Mouse (Mus musculus) hindbrain, embryonic 15.5 days (tissue): ENCODE results near the gene Gckr. TPM values are rescaled to one million over a fixed set of nuclear protein-coding genes. Genes with fewer than 3 reads are reported as not detected.

Experiments used
- ATAC-seq: fragments of 200-750 bp; cut with Nextera tagmentation; 2 replicates; pipeline ENCODE4 v1.8.0; 2017; ENCODE audit warnings: low read depth, moderate number of reproducible peaks, moderate TSS enrichment; ENCODE audit not compliant: low FRiP score
- H3K27ac ChIP-seq: fragments of 300-500 bp; sonication (generic); replicated peaks from 2 replicates; pipeline ENCODE4 v1.5.1; 2015; ENCODE audit warnings: mild to moderate bottlenecking, inconsistent platforms
- H3K27me3 ChIP-seq: fragments of 300-500 bp; sonication (generic); 2 replicates; pipeline ENCODE4 v1.6.1; 2015; ENCODE audit warnings: control low read depth, inconsistent platforms
- H3K36me3 ChIP-seq: fragments of 300-500 bp; sonication (generic); 2 replicates; pipeline ENCODE4 v1.6.1; 2015; ENCODE audit warnings: control low read depth, inconsistent platforms
- H3K4me1 ChIP-seq: fragments of 300-500 bp; sonication (generic); replicated peaks from 2 replicates; pipeline ENCODE4 v1.6.1; 2015; ENCODE audit warnings: control low read depth, inconsistent platforms
- H3K4me2 ChIP-seq: fragments of 300-500 bp; sonication (generic); 2 replicates; pipeline ENCODE4 v1.6.1; 2015; ENCODE audit warnings: moderate library complexity, mild to moderate bottlenecking, inconsistent platforms
- H3K4me3 ChIP-seq: fragments of 300-500 bp; sonication (generic); 2 replicates; pipeline ENCODE4 v1.5.1; 2015; ENCODE audit warnings: mild to moderate bottlenecking, inconsistent platforms
- H3K9ac ChIP-seq: fragments of 300-500 bp; sonication (generic); 2 replicates; pipeline ENCODE4 v1.6.1; 2015; ENCODE audit warnings: inconsistent platforms
- H3K9me3 ChIP-seq: fragments of 300-500 bp; sonication (generic); 2 replicates; pipeline ENCODE4 v1.6.1; 2016; ENCODE audit warnings: control low read depth, inconsistent platforms
- WGBS: fragments of 180-500 bp; shearing (Covaris S2); methylation state at CpG from one replicate; pipeline ENCODE4 v1.1.7; 2015; 5-methylcytosine and 5-hydroxymethylcytosine counted together
- polyA plus RNA-seq: library from polyadenylated mRNA; unstranded; fragments of >200 nt; fragmentation: Nextera tagmentation; extraction: Ambion mirVana; gene quantifications from 2 replicates; pipeline ENCODE4 v1.2.1, GENCODE M21; 2015

Gene Gckr
- 0.19 and 0.24 TPM in 2 replicates for polyA plus RNA-seq

GRCm38 (mm10) chr5:31297047-31297757, at the start of gene Gckr:
Gene Gckr (plus strand): TSS chr5:31297443.
- Histone ChIP-seq H3K9ac (peak within 1 kb of the TSS; percentile 92; the same call in 1 of the 2 replicates), H3K4me2 (peak within 1 kb of the TSS; percentile 59), H3K4me3 (peak within 1 kb of the TSS; percentile 74), H3K9me3 (no peaks in the 10 kb centered on the region), H3K36me3 (peaks cover 2% of the 10 kb centered on the region; the same call in 1 of the 2 replicates), H3K4me1 (peaks cover 21% of the 10 kb centered on the region), H3K27ac (peak within 1 kb of the TSS; percentile 83), H3K27me3 (no peaks in the 10 kb centered on the region)
- WGBS: 78% methylated on average over 13 of the region's 13 CpGs
- ATAC-seq: no peak

GRCm38 (mm10) chr5:31250716-31251115, 46.5 kb upstream of the Gckr start:
- H3K36me3 ChIP-seq: peaks cover 85% of the 10 kb centered on the region
- no peak overlapping the region for H3K27ac ChIP-seq
- ATAC-seq: peak; percentile 27; the same call in 1 of the 2 replicates
- no peak overlapping the region for H3K4me2 ChIP-seq
- H3K9me3 ChIP-seq: no peaks in the 10 kb centered on the region
- H3K4me1 ChIP-seq: peaks cover 6% of the 10 kb centered on the region; the same call in 1 of the 2 replicates
- no peak overlapping the region for H3K4me3 ChIP-seq
- H3K9ac ChIP-seq: no peak overlapping the region
- 56% methylated on average over 4 of the region's 4 CpGs for WGBS
- no peaks in the 10 kb centered on the region for H3K27me3 ChIP-seq

- no peak within 1 kb of the TSS for H3K4me3 ChIP-seq
- peaks cover 79% of the 10 kb centered on the region for H3K36me3 ChIP-seq
- peak within 1 kb of the TSS; percentile 28; the same call in 1 of the 2 replicates for H3K4me2 ChIP-seq
- WGBS: 14% methylated on average over 47 of the region's 47 CpGs
- H3K4me1 ChIP-seq: peaks cover 6% of the 10 kb centered on the region; the same call in 1 of the 2 replicates
- H3K27ac ChIP-seq: no peak within 1 kb of the TSS
- no peak within 1 kb of the TSS for H3K9ac ChIP-seq
- peak; percentile 64 for ATAC-seq
- no peaks in the 10 kb centered on the region for H3K27me3 ChIP-seq
- no peaks in the 10 kb centered on the region for H3K9me3 ChIP-seq
Measured at GRCm38 (mm10) chr5:31251541-31252101, 45.6 kb upstream of the Gckr start, which contains the start of gene Krtcap3. Gene Krtcap3 (plus strand): TSS chr5:31251691.

- Histone ChIP-seq H3K4me1 (peaks cover 6% of the 10 kb centered on the region; the same call in 1 of the 2 replicates), H3K27me3 (no peaks in the 10 kb centered on the region), H3K36me3 (peaks cover 75% of the 10 kb centered on the region), H3K27ac (no peak overlapping the region), H3K9me3 (no peaks in the 10 kb centered on the region), H3K9ac (no peak overlapping the region), H3K4me2 (0 out of 2 replicates have a peak overlapping the region, but pooled peaks have one; percentile 28), H3K4me3 (no peak overlapping the region)
- WGBS: 70% methylated on average over 10 of the region's 10 CpGs
- ATAC-seq: no peak
Measured at GRCm38 (mm10) chr5:31252151-31252550, 45.1 kb upstream of the Gckr start.

- Histone ChIP-seq H3K4me3 (no peak overlapping the region), H3K4me1 (peaks cover 6% of the 10 kb centered on the region; the same call in 1 of the 2 replicates), H3K9me3 (no peaks in the 10 kb centered on the region), H3K27me3 (no peaks in the 10 kb centered on the region), H3K27ac (no peak overlapping the region), H3K36me3 (peaks cover 69% of the 10 kb centered on the region), H3K4me2 (no peak overlapping the region), H3K9ac (no peak overlapping the region)
- no peak for ATAC-seq
- WGBS: 84% methylated on average over 16 of the region's 16 CpGs
Measured at GRCm38 (mm10) chr5:31252795-31253545, 44.3 kb upstream of the Gckr start.

- Histone ChIP-seq H3K27ac (no peak overlapping the region), H3K4me2 (no peak overlapping the region), H3K4me3 (no peak overlapping the region), H3K9me3 (no peaks in the 10 kb centered on the region), H3K36me3 (peaks cover 62% of the 10 kb centered on the region), H3K9ac (no peak overlapping the region), H3K4me1 (peaks cover 6% of the 10 kb centered on the region; the same call in 1 of the 2 replicates), H3K27me3 (no peaks in the 10 kb centered on the region)
- 93% methylated on average over 8 of the region's 8 CpGs for WGBS
- ATAC-seq: no peak
Measured at GRCm38 (mm10) chr5:31253806-31254205, 43.4 kb upstream of the Gckr start.

- no peak overlapping the region for H3K4me2 ChIP-seq
- H3K36me3 ChIP-seq: peaks cover 61% of the 10 kb centered on the region
- no peak overlapping the region for H3K27ac ChIP-seq
- H3K4me3 ChIP-seq: no peak overlapping the region
- no peak for ATAC-seq
- H3K9me3 ChIP-seq: no peaks in the 10 kb centered on the region
- WGBS: 88% methylated on average over 7 of the region's 7 CpGs
- H3K9ac ChIP-seq: no peak overlapping the region
- no peaks in the 10 kb centered on the region for H3K27me3 ChIP-seq
- peaks cover 6% of the 10 kb centered on the region; the same call in 1 of the 2 replicates for H3K4me1 ChIP-seq
Measured at GRCm38 (mm10) chr5:31254452-31254851, 42.8 kb upstream of the Gckr start.

- peaks cover 61% of the 10 kb centered on the region for H3K36me3 ChIP-seq
Measured at GRCm38 (mm10) chr5:31254901-31255300, 42.3 kb upstream of the Gckr start.

GRCm38 (mm10) chr5:31255381-31255780, 41.9 kb upstream of the Gckr start:
- Histone ChIP-seq H3K27ac (no peak overlapping the region), H3K27me3 (no peaks in the 10 kb centered on the region), H3K9ac (no peak overlapping the region), H3K36me3 (peaks cover 61% of the 10 kb centered on the region), H3K4me3 (no peak overlapping the region), H3K9me3 (no peaks in the 10 kb centered on the region), H3K4me1 (peaks cover 6% of the 10 kb centered on the region; the same call in 1 of the 2 replicates), H3K4me2 (no peak overlapping the region)
- 97% methylated on average over 2 of the region's 2 CpGs for WGBS
- no peak for ATAC-seq

More at GRCm38 (mm10) chr5:31254901-31255300, 42.3 kb upstream of the Gckr start:
- WGBS: 90% methylated on average over 8 of the region's 8 CpGs
- no peak overlapping the region for H3K4me3 ChIP-seq
- H3K27me3 ChIP-seq: no peaks in the 10 kb centered on the region
- H3K27ac ChIP-seq: no peak overlapping the region
- H3K9ac ChIP-seq: no peak overlapping the region
- no peak overlapping the region for H3K4me2 ChIP-seq
- no peaks in the 10 kb centered on the region for H3K9me3 ChIP-seq
- H3K4me1 ChIP-seq: peaks cover 6% of the 10 kb centered on the region; the same call in 1 of the 2 replicates
- ATAC-seq: no peak

- H3K27ac ChIP-seq: no peak overlapping the region
- H3K9me3 ChIP-seq: no peaks in the 10 kb centered on the region
- H3K4me3 ChIP-seq: no peak overlapping the region
- no peak for ATAC-seq
- no peak overlapping the region for H3K9ac ChIP-seq
- 87% methylated on average over 2 of the region's 2 CpGs for WGBS
- H3K36me3 ChIP-seq: peaks cover 61% of the 10 kb centered on the region
- peaks cover 6% of the 10 kb centered on the region; the same call in 1 of the 2 replicates for H3K4me1 ChIP-seq
- no peak overlapping the region for H3K4me2 ChIP-seq
- H3K27me3 ChIP-seq: no peaks in the 10 kb centered on the region
Measured at GRCm38 (mm10) chr5:31255971-31256370, 41.3 kb upstream of the Gckr start.

- no peak for ATAC-seq
- WGBS: 89% methylated on average over 11 of the region's 11 CpGs
- H3K4me2 ChIP-seq: no peak overlapping the region
- no peaks in the 10 kb centered on the region for H3K27me3 ChIP-seq
- H3K9me3 ChIP-seq: no peaks in the 10 kb centered on the region
- H3K4me3 ChIP-seq: no peak overlapping the region
- H3K4me1 ChIP-seq: no peaks in the 10 kb centered on the region
- no peak overlapping the region for H3K27ac ChIP-seq
- peaks cover 64% of the 10 kb centered on the region for H3K36me3 ChIP-seq
- H3K9ac ChIP-seq: no peak overlapping the region
Measured at GRCm38 (mm10) chr5:31257616-31258015, 39.6 kb upstream of the Gckr start.
